Mouse (Mus musculus) limb, embryonic 11.5 days (tissue): ENCODE results near the gene Mbd5. TPM values are rescaled to one million over a fixed set of nuclear protein-coding genes. Genes with fewer than 3 reads are reported as not detected.
A peak's percentile ranks its signal among the peaks of the same experiment; 100 is the strongest.

Experiments
- ATAC-seq: fragments of 200-750 bp; cut with Nextera tagmentation; 2 replicates; pipeline ENCODE4 v1.8.0; 2017; ENCODE audit warnings: low read depth; ENCODE audit not compliant: insufficient number of reproducible peaks, low FRiP score, low TSS enrichment
- DNase-seq: peaks from one replicate; pipeline ENCODE4 v3.0.0-alpha.2; 2015; ENCODE audit warnings: low spot score
- H3K27ac ChIP-seq: fragments of 300-500 bp; sonication (generic); replicated peaks from 2 replicates; pipeline ENCODE4 v1.5.1; 2014; ENCODE audit warnings: low read depth, mild to moderate bottlenecking, low read length
- H3K27me3 ChIP-seq: fragments of 300-500 bp; sonication (generic); 2 replicates; pipeline ENCODE4 v1.6.1; 2014; ENCODE audit warnings: mild to moderate bottlenecking, low read length, mixed read lengths; ENCODE audit not compliant: control insufficient read depth, insufficient read depth
- H3K36me3 ChIP-seq: fragments of 300-500 bp; sonication (generic); 2 replicates; pipeline ENCODE4 v1.6.1; 2014; ENCODE audit warnings: mild to moderate bottlenecking, low read length, moderate library complexity, mixed read lengths; ENCODE audit not compliant: control insufficient read depth, insufficient read depth
- H3K4me1 ChIP-seq: fragments of 300-500 bp; sonication (generic); 2 replicates; pipeline ENCODE4 v1.6.1; 2014; ENCODE audit warnings: low read length, mixed read lengths; ENCODE audit not compliant: control insufficient read depth, insufficient read depth
- H3K4me2 ChIP-seq: fragments of 300-500 bp; sonication (generic); 2 replicates; pipeline ENCODE4 v1.6.1; 2014; ENCODE audit warnings: low read depth, mild to moderate bottlenecking, moderate library complexity; ENCODE audit not compliant: severe bottlenecking
- H3K4me3 ChIP-seq: fragments of 300-500 bp; sonication (generic); 2 replicates; pipeline ENCODE4 v1.5.1; 2014; ENCODE audit warnings: low read depth, low read length
- H3K9ac ChIP-seq: fragments of 300-500 bp; sonication (generic); 2 replicates; pipeline ENCODE4 v1.6.1; 2014; ENCODE audit warnings: mild to moderate bottlenecking, low read length
- H3K9me3 ChIP-seq: fragments of 300-500 bp; sonication (generic); 2 replicates; pipeline ENCODE4 v1.6.1; 2016; ENCODE audit warnings: low read length; ENCODE audit not compliant: control insufficient read depth
- WGBS: fragments of 180-500 bp; shearing (Covaris S2); extraction: QIAGEN DNeasy Blood & Tissue Kit; methylation state at CpG from one replicate; pipeline ENCODE4 v1.1.7; 2014; 5-methylcytosine and 5-hydroxymethylcytosine counted together
- polyA plus RNA-seq: library from polyadenylated mRNA; unstranded; fragments of >200 nt; fragmentation: Nextera tagmentation; extraction: Ambion mirVana; gene quantifications from 2 replicates; pipeline ENCODE4 v1.2.1, GENCODE M21; 2014

Gene Mbd5
- polyA plus RNA-seq, 1 experiment from 2014 or later = 32.9 TPM

DNA sequence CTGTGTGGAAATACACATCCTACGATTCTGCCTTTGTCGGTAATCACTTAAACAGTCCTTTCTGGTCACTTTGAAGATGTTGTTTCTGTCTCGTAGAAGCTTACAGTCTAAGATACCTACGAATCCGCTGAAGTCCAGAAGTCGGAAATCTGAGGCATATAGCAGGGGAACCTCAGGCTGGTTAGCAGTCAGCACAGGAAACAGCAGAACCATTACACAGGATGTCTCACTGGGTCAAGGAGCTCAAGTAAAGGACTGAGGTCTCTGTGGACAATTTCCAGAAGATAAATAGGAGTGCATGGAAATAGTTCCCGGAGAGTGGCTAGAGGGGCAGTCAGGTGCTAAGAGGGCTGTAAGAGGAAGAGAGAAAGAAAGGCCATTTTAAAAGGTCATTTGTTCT is 384.3 kb downstream of the Mbd5 start:
- Histone ChIP-seq H3K4me1 (no peaks in the 10 kb centered on the region), H3K4me2 (no peak overlapping the region), H3K36me3 (no peaks in the 10 kb centered on the region), H3K27me3 (no peaks in the 10 kb centered on the region), H3K27ac (no peak overlapping the region), H3K4me3 (no peak overlapping the region), H3K9ac (no peak overlapping the region), H3K9me3 (no peaks in the 10 kb centered on the region)
- DNase-seq (no peak), ATAC-seq (no peak)
- WGBS = 93% methylated on average over 7 of the region's 7 CpGs

DNA sequence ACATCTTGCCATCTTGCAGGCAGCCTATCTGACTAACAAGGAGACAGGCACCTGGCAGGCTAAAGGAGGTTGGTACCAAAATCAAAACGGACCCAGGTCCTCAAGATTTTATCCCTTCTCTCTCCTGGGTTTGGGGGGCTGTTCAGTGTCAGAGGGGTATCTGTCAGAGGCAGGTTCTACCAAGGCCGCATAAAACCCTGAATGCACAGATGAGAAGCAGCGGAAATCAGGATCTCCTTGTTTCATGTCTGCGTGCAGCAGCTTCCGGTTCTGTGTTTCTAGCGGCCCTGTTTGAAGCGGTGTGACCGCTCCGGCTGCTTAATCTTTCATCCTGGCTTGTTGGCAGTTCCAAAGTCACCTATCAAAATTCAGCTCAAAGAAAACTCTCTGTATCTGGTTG is 386.0 kb downstream of the Mbd5 start:
- Histone ChIP-seq H3K36me3 (no peaks in the 10 kb centered on the region), H3K27me3 (no peaks in the 10 kb centered on the region), H3K9me3 (no peaks in the 10 kb centered on the region), H3K4me3 (no peak overlapping the region), H3K9ac (no peak overlapping the region), H3K4me1 (no peaks in the 10 kb centered on the region), H3K4me2 (no peak overlapping the region), H3K27ac (no peak overlapping the region)
- ATAC-seq = no peak
- no peak for DNase-seq
- 94% methylated on average over 9 of the region's 9 CpGs for WGBS

DNA sequence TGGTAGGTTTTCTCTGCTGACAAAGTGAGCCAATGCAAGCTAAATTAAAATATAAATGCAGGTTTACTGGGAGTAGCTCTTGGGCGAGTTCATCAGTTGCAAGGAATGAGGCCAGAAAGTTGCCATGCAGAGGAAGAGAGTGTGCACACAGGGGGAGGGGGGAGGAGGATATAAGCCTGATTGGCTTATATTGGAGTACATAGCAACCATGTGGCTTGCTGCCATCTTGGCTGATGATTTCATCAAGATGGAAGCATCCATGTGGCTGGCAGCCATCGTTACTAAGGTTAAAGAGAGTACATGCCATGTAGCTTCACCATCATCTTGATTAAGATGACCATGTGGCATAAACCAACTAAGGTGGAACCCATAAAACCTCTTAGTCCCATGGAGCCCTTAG is 395.0 kb downstream of the Mbd5 start:
- 93% methylated on average over 2 of the region's 2 CpGs for WGBS
- H3K27me3 ChIP-seq = no peaks in the 10 kb centered on the region
- H3K9ac ChIP-seq = no peak overlapping the region
- no peak overlapping the region for H3K4me3 ChIP-seq
- H3K27ac ChIP-seq = no peak overlapping the region
- H3K9me3 ChIP-seq = no peaks in the 10 kb centered on the region
- H3K36me3 ChIP-seq = no peaks in the 10 kb centered on the region
- ATAC-seq = no peak
- H3K4me1 ChIP-seq = no peaks in the 10 kb centered on the region
- DNase-seq = no peak
- H3K4me2 ChIP-seq = no peak overlapping the region

DNA sequence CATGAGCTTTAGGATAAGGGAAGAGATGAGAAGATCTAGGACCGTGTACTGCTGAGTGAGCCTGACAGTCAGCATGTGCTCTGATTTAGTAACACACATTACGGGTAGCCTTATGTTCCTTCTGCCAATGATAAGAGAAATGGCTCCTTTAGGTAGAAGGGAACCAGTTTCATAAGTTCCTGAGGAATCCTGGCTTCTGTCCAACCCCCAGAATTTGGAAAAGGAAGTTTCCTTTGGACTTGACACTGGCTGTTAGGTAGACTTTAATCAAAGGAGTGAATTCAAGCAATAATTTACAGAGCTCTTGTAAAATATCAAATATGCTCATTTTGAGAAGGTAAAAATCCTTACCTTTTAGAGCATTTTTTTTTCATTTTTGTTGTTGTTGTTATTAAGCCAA is 396.5 kb downstream of the Mbd5 start:
- 89% methylated on average over 2 of the region's 2 CpGs for WGBS
- DNase-seq = no peak

DNA sequence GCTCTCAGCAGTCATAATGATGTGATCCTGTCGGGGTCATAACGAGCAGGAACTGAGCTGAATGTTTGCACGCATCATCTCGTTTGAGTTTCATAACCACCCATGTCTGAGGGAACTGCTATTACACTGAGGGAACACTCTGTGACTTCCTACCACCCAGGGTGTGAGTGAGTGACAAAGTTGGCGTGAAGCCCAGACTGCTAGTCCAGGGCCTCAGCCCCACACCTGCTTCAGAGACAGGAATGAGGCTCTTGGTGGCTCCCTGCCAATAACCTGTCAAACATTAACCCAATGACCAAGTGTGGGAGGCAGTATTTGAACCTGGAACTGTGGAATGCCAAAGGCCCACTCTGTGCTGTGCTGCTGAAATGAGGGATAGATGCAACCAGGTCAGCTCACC is 400.5 kb downstream of the Mbd5 start:
- Histone ChIP-seq H3K4me3 (no peak overlapping the region), H3K27ac (no peak overlapping the region), H3K4me1 (no peaks in the 10 kb centered on the region), H3K9ac (no peak overlapping the region), H3K36me3 (no peaks in the 10 kb centered on the region), H3K9me3 (no peaks in the 10 kb centered on the region), H3K4me2 (no peak overlapping the region), H3K27me3 (no peaks in the 10 kb centered on the region)
- ATAC-seq (no peak), DNase-seq (no peak)
- WGBS = 55% methylated on average over 5 of the region's 5 CpGs

More for the DNA sequence above, 396.5 kb downstream of the Mbd5 start:
- Histone ChIP-seq H3K4me2 (no peak overlapping the region), H3K27ac (no peak overlapping the region), H3K4me1 (no peaks in the 10 kb centered on the region), H3K4me3 (no peak overlapping the region), H3K9ac (no peak overlapping the region), H3K36me3 (no peaks in the 10 kb centered on the region), H3K27me3 (no peaks in the 10 kb centered on the region), H3K9me3 (no peaks in the 10 kb centered on the region)
- no peak for ATAC-seq

DNA sequence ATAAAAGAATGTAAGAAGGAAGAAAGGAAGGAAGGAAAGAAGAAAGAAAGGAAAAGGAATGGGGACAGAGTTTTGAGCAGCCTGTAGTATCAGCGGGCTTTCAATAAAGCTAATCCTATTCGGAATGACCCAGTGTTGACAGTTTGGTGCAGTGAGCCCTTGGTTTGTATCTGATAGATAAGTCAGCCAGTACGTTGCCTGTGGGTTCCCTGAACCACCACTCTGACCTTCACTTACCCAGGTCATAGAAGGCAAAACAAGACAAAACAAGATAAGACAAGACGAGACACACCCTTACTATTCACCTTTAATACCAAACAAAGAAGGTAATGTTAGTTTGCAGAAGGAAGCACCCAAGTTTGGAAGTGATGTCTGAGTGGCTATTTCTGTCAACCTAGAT is 401.5 kb downstream of the Mbd5 start:
- H3K4me2 ChIP-seq = no peak overlapping the region
- H3K9ac ChIP-seq = no peak overlapping the region
- H3K27me3 ChIP-seq = no peaks in the 10 kb centered on the region
- no peaks in the 10 kb centered on the region for H3K9me3 ChIP-seq
- DNase-seq (no peak), ATAC-seq (no peak)
- H3K27ac ChIP-seq = no peak overlapping the region
- no peaks in the 10 kb centered on the region for H3K36me3 ChIP-seq
- H3K4me1 ChIP-seq = no peaks in the 10 kb centered on the region
- WGBS = 84% methylated on average over 4 of the region's 4 CpGs
- no peak overlapping the region for H3K4me3 ChIP-seq

DNA sequence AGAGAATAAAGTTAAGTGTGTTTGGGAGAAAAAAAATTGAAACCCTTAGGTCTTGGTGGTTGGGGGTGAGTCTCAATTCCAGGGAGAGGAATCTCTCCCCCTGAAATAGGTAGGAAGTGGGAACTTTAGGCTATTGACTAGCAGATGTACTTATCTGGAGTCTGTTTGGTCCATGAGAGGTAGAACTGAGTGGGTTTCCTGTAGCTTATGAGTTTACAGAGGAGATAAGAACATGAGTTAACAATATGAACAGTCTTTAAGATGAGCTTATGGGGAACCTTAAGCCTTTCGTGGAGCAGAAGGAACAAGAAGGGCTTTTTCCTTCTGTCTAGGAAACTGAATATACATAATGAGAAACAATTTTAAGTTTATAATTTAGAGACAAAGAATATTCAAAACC is 404.8 kb downstream of the Mbd5 start:
- Histone ChIP-seq H3K27me3 (no peaks in the 10 kb centered on the region), H3K4me1 (no peaks in the 10 kb centered on the region), H3K9ac (no peak overlapping the region), H3K27ac (no peak overlapping the region), H3K9me3 (no peaks in the 10 kb centered on the region), H3K4me3 (no peak overlapping the region), H3K36me3 (no peaks in the 10 kb centered on the region), H3K4me2 (no peak overlapping the region)
- no peak for ATAC-seq
- WGBS = 93% methylated on average over 1 of the region's 1 CpGs
- DNase-seq = no peak

DNA sequence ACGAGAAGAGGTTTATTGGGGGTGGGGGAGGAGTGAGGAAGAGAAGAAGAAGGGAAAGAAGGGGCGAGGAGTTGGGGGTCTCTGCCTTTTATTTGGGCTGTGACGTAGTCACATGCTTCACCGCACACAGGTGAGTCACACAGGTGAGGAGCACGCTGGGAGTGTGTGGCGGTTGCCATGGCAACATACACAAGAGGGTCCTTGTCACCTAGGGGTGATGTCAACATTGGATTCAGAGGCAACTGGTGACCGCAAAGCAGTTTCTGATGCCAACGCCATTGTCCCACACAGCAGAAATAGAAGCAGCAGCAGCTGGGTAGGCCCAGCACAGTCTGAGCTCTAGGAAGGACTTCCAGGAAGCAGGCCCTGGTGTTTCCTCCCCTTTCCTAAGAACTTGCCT is 406.6 kb downstream of the Mbd5 start:
- Histone ChIP-seq H3K27ac (no peak overlapping the region), H3K36me3 (no peaks in the 10 kb centered on the region), H3K27me3 (no peaks in the 10 kb centered on the region), H3K4me3 (no peak overlapping the region), H3K4me1 (no peaks in the 10 kb centered on the region), H3K4me2 (no peak overlapping the region), H3K9ac (no peak overlapping the region), H3K9me3 (no peaks in the 10 kb centered on the region)
- ATAC-seq = no peak
- no peak for DNase-seq
- WGBS = 92% methylated on average over 8 of the region's 8 CpGs

DNA sequence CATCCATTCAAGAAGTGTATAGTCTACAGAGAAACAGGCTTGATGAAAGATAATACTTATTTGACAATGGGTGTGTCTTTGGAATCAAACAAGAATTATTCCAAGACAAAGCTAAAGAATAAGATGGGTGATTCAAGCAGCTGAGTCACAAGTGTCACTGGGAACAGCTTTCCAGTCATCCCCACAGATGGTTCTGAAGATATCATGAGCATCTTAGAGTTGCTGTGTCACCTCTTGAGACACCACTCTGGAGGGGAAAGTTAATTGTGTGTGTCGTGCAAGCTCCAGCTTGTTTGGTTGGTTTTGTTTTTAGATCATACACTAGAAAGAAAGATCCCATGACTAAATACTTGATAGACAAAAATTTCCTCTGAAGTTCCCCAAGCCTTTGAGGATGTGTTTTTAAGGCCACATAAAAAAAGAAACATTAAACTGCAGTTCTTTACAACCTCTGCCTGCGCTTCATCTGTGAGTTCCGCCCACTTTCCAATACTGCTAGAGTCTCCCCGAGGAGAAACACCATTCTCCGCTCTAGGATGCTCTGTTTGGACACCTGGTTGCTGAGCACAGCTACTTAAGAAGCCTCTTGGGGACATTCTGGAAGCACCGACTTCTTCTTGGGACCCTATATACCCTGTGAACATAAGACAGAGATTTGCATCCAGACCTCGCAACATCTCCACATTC is 409.0 kb downstream of the Mbd5 start:
- 78% methylated on average over 7 of the region's 7 CpGs for WGBS
- H3K4me1 ChIP-seq = no peaks in the 10 kb centered on the region
- no peak overlapping the region for H3K4me3 ChIP-seq
- 0 out of 2 replicates have a peak, but pooled peaks have one; percentile 17 for ATAC-seq
- H3K27me3 ChIP-seq = no peaks in the 10 kb centered on the region
- no peak overlapping the region for H3K27ac ChIP-seq
- H3K9me3 ChIP-seq = no peaks in the 10 kb centered on the region
- no peaks in the 10 kb centered on the region for H3K36me3 ChIP-seq
- no peak for DNase-seq
- no peak overlapping the region for H3K9ac ChIP-seq
- H3K4me2 ChIP-seq = no peak overlapping the region
